Mouse (Mus musculus) 416B (cell line): ENCODE data around the gene Nrxn2.

Experiments
- DNase-seq: peaks from one replicate; pipeline ENCODE4 v3.0.0; 2011; ENCODE audit warnings: low read depth

Gene Nrxn2

GRCm38 (mm10) chr19:6494504-6495170, 76.1 kb downstream of the Nrxn2 start:
- no peak for DNase-seq

- no peak for DNase-seq
Measured at GRCm38 (mm10) chr19:6495714-6496113, 77.2 kb downstream of the Nrxn2 start.

- DNase-seq, result no peak
Measured at GRCm38 (mm10) chr19:6496462-6497149, 78.1 kb downstream of the Nrxn2 start.

- DNase-seq, result no peak
Measured at GRCm38 (mm10) chr19:6497150-6497801, 78.7 kb downstream of the Nrxn2 start.

GRCm38 (mm10) chr19:6497803-6498202, 79.3 kb downstream of the Nrxn2 start:
- no peak for DNase-seq

- no peak for DNase-seq
Measured at GRCm38 (mm10) chr19:6498350-6499131, 80.0 kb downstream of the Nrxn2 start.

GRCm38 (mm10) chr19:6499860-6500635, 81.5 kb downstream of the Nrxn2 start:
- no peak for DNase-seq

GRCm38 (mm10) chr19:6500636-6501025, 82.1 kb downstream of the Nrxn2 start:
- no peak for DNase-seq

GRCm38 (mm10) chr19:6502035-6502541, 83.6 kb downstream of the Nrxn2 start:
- DNase-seq, result no peak

- DNase-seq, result no peak
Measured at GRCm38 (mm10) chr19:6502543-6503319, 84.2 kb downstream of the Nrxn2 start.

GRCm38 (mm10) chr19:6503926-6504655, 85.6 kb downstream of the Nrxn2 start:
- peak; percentile 91 for DNase-seq

- no peak for DNase-seq
Measured at GRCm38 (mm10) chr19:6504656-6505045, 86.1 kb downstream of the Nrxn2 start.

- no peak for DNase-seq
Measured at GRCm38 (mm10) chr19:6507393-6507792, 88.9 kb downstream of the Nrxn2 start.

GRCm38 (mm10) chr19:6509881-6510280, 91.3 kb downstream of the Nrxn2 start:
- no peak for DNase-seq

- no peak for DNase-seq
Measured at GRCm38 (mm10) chr19:6510546-6510945, 92.0 kb downstream of the Nrxn2 start.

GRCm38 (mm10) chr19:6513389-6514139, 95.0 kb downstream of the Nrxn2 start:
- no peak for DNase-seq

- no peak for DNase-seq
Measured at GRCm38 (mm10) chr19:6514940-6515339, 96.4 kb downstream of the Nrxn2 start.

GRCm38 (mm10) chr19:6515448-6515847, 96.9 kb downstream of the Nrxn2 start:
- DNase-seq, result peak; percentile 65

GRCm38 (mm10) chr19:6516153-6516552, 97.6 kb downstream of the Nrxn2 start:
- no peak for DNase-seq
